8 mouse cellular contexts compared by ENCODE assay signal in the genomic region with DNA sequence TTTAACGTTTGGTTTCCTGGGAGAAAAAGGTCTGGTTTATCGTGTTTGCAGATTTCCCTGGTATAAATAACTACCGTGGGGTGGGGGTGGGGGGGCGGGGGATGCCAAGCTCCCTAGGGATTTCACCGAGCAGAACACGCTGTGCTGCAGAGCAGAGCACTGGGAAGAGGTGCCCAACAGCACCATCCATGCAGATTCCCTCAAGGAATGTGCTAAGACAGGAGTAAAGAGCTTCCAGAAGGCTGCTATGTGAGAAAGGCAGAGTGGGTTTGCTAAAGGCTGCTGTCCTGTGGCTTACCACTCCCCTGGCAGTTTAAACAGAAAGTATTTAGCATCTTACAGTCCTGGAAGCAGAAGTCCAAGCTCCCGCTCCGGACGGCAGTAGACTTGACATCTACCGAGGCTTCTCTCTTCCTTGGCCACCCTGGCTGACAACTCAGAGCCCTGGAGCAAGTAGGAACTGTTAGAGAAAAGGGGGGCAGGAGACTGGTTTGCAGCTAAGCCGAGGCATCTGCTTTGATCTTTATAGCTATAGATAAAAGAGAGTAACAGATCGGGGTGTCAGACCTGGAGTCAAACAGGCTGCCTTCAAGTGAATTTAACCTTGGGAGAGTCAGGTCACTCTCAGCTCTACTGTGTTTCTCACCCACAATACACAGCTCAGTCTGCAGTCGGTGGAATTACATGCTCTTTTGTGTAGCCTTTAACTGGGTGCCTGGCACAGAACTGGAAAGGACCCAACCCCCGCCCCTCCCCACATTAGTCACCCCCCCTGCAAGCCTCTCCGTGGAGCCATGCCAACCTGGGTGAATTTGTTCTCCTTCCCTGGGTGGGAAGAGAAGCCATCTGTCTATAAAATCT.
DNase-seq lines count a peak whose midpoint lies in the region; ATAC-seq and TF ChIP-seq lines count a peak whose summit lies in the region.

No protein-coding gene starts in this region.

- H3K27ac ChIP-seq in testis, adult 2 months (ENCODE audit: control insufficient read depth, insufficient read depth, low read depth, low read length) = peak overlapping the region; percentile 12; the same call in 1 of the 2 replicates
- H3K27ac ChIP-seq in kidney, embryonic 16.5 days (ENCODE audit: low read length) = no peak overlapping the region
- 0 out of 2 replicates have a peak overlapping the region, but pooled peaks have one; percentile 30 for H3K27ac ChIP-seq in midbrain, embryonic 15.5 days

- H3K27me3 ChIP-seq in testis, adult 2 months (ENCODE audit: control insufficient read depth, insufficient read depth, low read length) = no peaks in the 10 kb centered on the region
- no peaks in the 10 kb centered on the region for H3K27me3 ChIP-seq in kidney, embryonic 16.5 days (ENCODE audit: insufficient read depth, low read length)
- no peaks in the 10 kb centered on the region for H3K27me3 ChIP-seq in midbrain, embryonic 15.5 days (replicated peaks)

- H3K4me2 ChIP-seq in kidney, embryonic 16.5 days (replicated peaks; ENCODE audit: low read depth, low read length) = peak overlapping the region; percentile 27
- no peak overlapping the region for H3K4me2 ChIP-seq in midbrain, embryonic 15.5 days

- H3K4me1 ChIP-seq in testis, adult 2 months (ENCODE audit: control insufficient read depth, insufficient read depth, low read length) = no peaks in the 10 kb centered on the region
- peaks cover 7% of the 10 kb centered on the region; the same call in 1 of the 2 replicates for H3K4me1 ChIP-seq in kidney, embryonic 16.5 days (ENCODE audit: insufficient read depth, low read length)
- peaks cover 19% of the 10 kb centered on the region for H3K4me1 ChIP-seq in midbrain, embryonic 15.5 days

- peak; percentile 55 for DNase-seq in adrenal gland, adult 2 months
- DNase-seq in adrenal gland, adult 8-10 months = no peak
- no peak for DNase-seq in testis, postnatal 10 days (ENCODE audit: low spot score)
- DNase-seq in spleen, postnatal 14 days (ENCODE audit: low spot score in 2 of 2) = no peak
- DNase-seq in thymus, postnatal 14 days = no peak

- no peak overlapping the region for H3K4me3 ChIP-seq in testis, adult 2 months (ENCODE audit: control insufficient read depth, low read depth, low read length)
- no peak overlapping the region for H3K4me3 ChIP-seq in kidney, embryonic 16.5 days (ENCODE audit: low read length)
- H3K4me3 ChIP-seq in midbrain, embryonic 15.5 days = no peak overlapping the region

- H3K9ac ChIP-seq in kidney, embryonic 16.5 days (replicated peaks; ENCODE audit: low read length) = no peak overlapping the region
- H3K9ac ChIP-seq in midbrain, embryonic 15.5 days = no peak overlapping the region

- no peak for ATAC-seq in kidney, embryonic 16.5 days (ENCODE audit: low FRiP score, low TSS enrichment)
- ATAC-seq in midbrain, embryonic 15.5 days (replicated peaks) = peak; percentile 62; the same call in 1 of the 2 replicates

- no peak for TF ChIP-seq POLR2A in testis, adult 2 months (IDR thresholded peaks at IDR 0.05; ENCODE audit: control insufficient read depth, low read depth, low read length)

- no peaks in the 10 kb centered on the region for H3K36me3 ChIP-seq in testis, adult 2 months (ENCODE audit: control insufficient read depth, insufficient read depth, low read length)
- H3K36me3 ChIP-seq in kidney, embryonic 16.5 days (ENCODE audit: insufficient read depth, low read length) = no peaks in the 10 kb centered on the region
- H3K36me3 ChIP-seq in midbrain, embryonic 15.5 days (replicated peaks) = no peaks in the 10 kb centered on the region

- no peaks in the 10 kb centered on the region; the same call in 1 of the 2 replicates for H3K9me3 ChIP-seq in kidney, embryonic 16.5 days (ENCODE audit: low read length)
- no peaks in the 10 kb centered on the region for H3K9me3 ChIP-seq in midbrain, embryonic 15.5 days

- WGBS in kidney, embryonic 16.5 days = 15% methylated on average over 15 of the region's 15 CpGs
- WGBS in midbrain, embryonic 15.5 days = 26% methylated on average over 15 of the region's 15 CpGs

- no peak for TF ChIP-seq CTCF in testis, adult 2 months (IDR thresholded peaks at IDR 0.05; ENCODE audit: control insufficient read depth, insufficient read depth, insufficient replicate concordance, low read depth, low read length)
